Mouse (Mus musculus): ENCODE measurements around the gene Ckm. TPM values are rescaled to one million over a fixed set of nuclear protein-coding genes. Genes with fewer than 3 reads are reported as not detected.

The Ckm gene
- total RNA-seq, 2 experiments from 2014 or later = not detected

- intact Hi-C loops (cut with DNase I) = no loop called here
Measured at GRCm38 (mm10) chr7:19381377-19382165, 23.0 kb upstream of the Ckm start, which contains the start of gene Ercc2. TSS of gene Ercc2 (plus strand) at chr7:19382010.

GRCm38 (mm10) chr7:19382166-19382541 is 22.4 kb upstream of the Ckm start:
- no peak for DNase-seq (ENCODE audit: low spot score in 2 of 2)
- intact Hi-C loops (cut with DNase I) = no loop called here

More at GRCm38 (mm10) chr7:19381377-19382165, 23.0 kb upstream of the Ckm start, which contains the start of gene Ercc2:
- peak; percentile 98 to 99 for DNase-seq (ENCODE audit: low spot score in 2 of 2)

- intact Hi-C loops (cut with DNase I) = no loop called here
- DNase-seq (ENCODE audit: low spot score in 2 of 2) = no peak
Measured at GRCm38 (mm10) chr7:19383708-19384107, 20.9 kb upstream of the Ckm start.

- peak in 1 of 2 experiments; percentile 26 for DNase-seq (ENCODE audit: low spot score in 2 of 2)
- intact Hi-C loops (cut with DNase I) = no loop called here
Measured at GRCm38 (mm10) chr7:19388699-19389413, 15.7 kb upstream of the Ckm start.

- intact Hi-C loops (cut with DNase I) = no loop called here
- DNase-seq (ENCODE audit: low spot score in 2 of 2) = no peak
Measured at GRCm38 (mm10) chr7:19394484-19394883, 10.1 kb upstream of the Ckm start.

- no peak for DNase-seq (ENCODE audit: low spot score in 2 of 2)
- intact Hi-C loops (cut with DNase I) = no loop called here
Measured at GRCm38 (mm10) chr7:19399496-19400280, 4.9 kb upstream of the Ckm start.

GRCm38 (mm10) chr7:19400946-19401345 is 3.6 kb upstream of the Ckm start:
- intact Hi-C loops (cut with DNase I) = no loop called here
- no peak for DNase-seq (ENCODE audit: low spot score in 2 of 2)

- intact Hi-C loops (cut with DNase I) = no loop called here
- DNase-seq (ENCODE audit: low spot score in 2 of 2) = peak in 1 of 2 experiments; percentile 60
Measured at GRCm38 (mm10) chr7:19402535-19403112, 2.0 kb upstream of the Ckm start.

GRCm38 (mm10) chr7:19403731-19404296 is 762 bp upstream of the Ckm start, which contains the start of gene Klc3:
TSS of gene Klc3 (minus strand) at chr7:19404104.
- intact Hi-C loops (cut with DNase I) = no loop called here

GRCm38 (mm10) chr7:19405417-19405816 is 841 bp downstream of the Ckm start:
- peak; percentile 75 to 76 for DNase-seq (ENCODE audit: low spot score in 2 of 2)
- intact Hi-C loops (cut with DNase I) = loop anchor here (5.0 kb wide), 4 partner anchors 77 to 297 kb away; no protein-coding TSS in a partner anchor

More at GRCm38 (mm10) chr7:19403731-19404296, 762 bp upstream of the Ckm start, which contains the start of gene Klc3:
- DNase-seq (ENCODE audit: low spot score in 2 of 2) = no peak

- no peak for DNase-seq (ENCODE audit: low spot score in 2 of 2)
- intact Hi-C loops (cut with DNase I) = loop anchor here (5.0 kb wide), 4 partner anchors 73 to 293 kb away; no protein-coding TSS in a partner anchor
Measured at GRCm38 (mm10) chr7:19409753-19410152, 5.2 kb downstream of the Ckm start.

GRCm38 (mm10) chr7:19410766-19411344 is 6.3 kb downstream of the Ckm start:
- intact Hi-C loops (cut with DNase I) = no loop called here
- no peak for DNase-seq (ENCODE audit: low spot score in 2 of 2)

- intact Hi-C loops (cut with DNase I) = no loop called here
- no peak for DNase-seq (ENCODE audit: low spot score in 2 of 2)
Measured at GRCm38 (mm10) chr7:19411783-19412182, 7.2 kb downstream of the Ckm start.

- intact Hi-C loops (cut with DNase I) = no loop called here
- no peak for DNase-seq (ENCODE audit: low spot score in 2 of 2)
Measured at GRCm38 (mm10) chr7:19413525-19413924, 8.9 kb downstream of the Ckm start.

- DNase-seq (ENCODE audit: low spot score in 2 of 2) = no peak
- intact Hi-C loops (cut with DNase I) = no loop called here
Measured at GRCm38 (mm10) chr7:19416590-19416989, 12.0 kb downstream of the Ckm start.

GRCm38 (mm10) chr7:19420121-19420520 is 15.5 kb downstream of the Ckm start:
- no peak for DNase-seq (ENCODE audit: low spot score in 2 of 2)
- intact Hi-C loops (cut with DNase I) = no loop called here

GRCm38 (mm10) chr7:19420821-19421636 is 16.5 kb downstream of the Ckm start:
- intact Hi-C loops (cut with DNase I) = no loop called here

GRCm38 (mm10) chr7:19423083-19423482 is 18.5 kb downstream of the Ckm start:
- no peak for DNase-seq (ENCODE audit: low spot score in 2 of 2)
- intact Hi-C loops (cut with DNase I) = no loop called here

More at GRCm38 (mm10) chr7:19420821-19421636, 16.5 kb downstream of the Ckm start:
- DNase-seq (ENCODE audit: low spot score in 2 of 2) = peak; percentile 90 to 95

All from left cerebral cortex, postnatal 25 days (tissue).